Mouse (Mus musculus): ENCODE measurements around the gene Agtrap. TPM values are rescaled to one million over a fixed set of nuclear protein-coding genes. Genes with fewer than 3 reads are reported as not detected.

Agtrap gene
- total RNA-seq, 2 experiments from 2014 or later: 45.4 to 45.5 TPM

- DNase-seq: peak; percentile 86
Measured at GRCm38 (mm10) chr4:148075259-148075658, 12.6 kb downstream of the Agtrap start.

GRCm38 (mm10) chr4:148074521-148075189, 13.2 kb downstream of the Agtrap start:
- DNase-seq: no peak

- DNase-seq: peak; percentile 62
Measured at GRCm38 (mm10) chr4:148071508-148071907, 16.3 kb downstream of the Agtrap start.

GRCm38 (mm10) chr4:148069602-148070218, 18.1 kb downstream of the Agtrap start:
- DNase-seq: no peak

GRCm38 (mm10) chr4:148067346-148067745, 20.5 kb downstream of the Agtrap start:
- no peak for DNase-seq

GRCm38 (mm10) chr4:148066401-148066744, 21.5 kb downstream of the Agtrap start:
- peak; percentile 49 for DNase-seq

- no peak for DNase-seq
Measured at GRCm38 (mm10) chr4:148065702-148066400, 22.0 kb downstream of the Agtrap start.

- no peak for DNase-seq
Measured at GRCm38 (mm10) chr4:148061086-148061480, 26.7 kb downstream of the Agtrap start.

GRCm38 (mm10) chr4:148060120-148061085, 27.4 kb downstream of the Agtrap start:
- peak; percentile 72 for DNase-seq

GRCm38 (mm10) chr4:148058993-148059392, 28.8 kb downstream of the Agtrap start:
- DNase-seq: no peak

GRCm38 (mm10) chr4:148058218-148058819, 29.5 kb downstream of the Agtrap start:
- no peak for DNase-seq

GRCm38 (mm10) chr4:148057661-148058209, 30.1 kb downstream of the Agtrap start:
- DNase-seq: no peak

GRCm38 (mm10) chr4:148056801-148057200, 31.0 kb downstream of the Agtrap start:
- DNase-seq: peak; percentile 66

GRCm38 (mm10) chr4:148056246-148056645, 31.6 kb downstream of the Agtrap start:
- DNase-seq: no peak

GRCm38 (mm10) chr4:148054961-148055695, 32.7 kb downstream of the Agtrap start:
- DNase-seq: no peak

- DNase-seq: no peak
Measured at GRCm38 (mm10) chr4:148053417-148053920, 34.4 kb downstream of the Agtrap start.

GRCm38 (mm10) chr4:148052976-148053375, 34.9 kb downstream of the Agtrap start:
- no peak for DNase-seq

- DNase-seq: no peak
Measured at GRCm38 (mm10) chr4:148051886-148052285, 35.9 kb downstream of the Agtrap start.

- no peak for DNase-seq
Measured at GRCm38 (mm10) chr4:148051046-148051776, 36.6 kb downstream of the Agtrap start.

All from adrenal gland, postnatal 10 days (tissue).